Mouse (Mus musculus) CD4-positive naive resting alpha-beta T cell, adult 57 days (primary cell): ENCODE results near the gene Platr25. TPM values are rescaled to one million over a fixed set of nuclear protein-coding genes. Genes with fewer than 3 reads are reported as not detected.

Source experiments
- total RNA-seq: library from RNA; stranded (reverse); gene quantifications from one replicate; pipeline ENCODE4 v1.2.4, GENCODE M21; 2023

The Platr25 gene
- 8.9 TPM for total RNA-seq

GRCm38 (mm10) chr13:62760432-62761415, at the start of gene Platr25:
TSS of gene Platr25 (minus strand) at chr13:62760709.

GRCm38 (mm10) chr13:62785199-62786134, 25.0 kb upstream of the Platr25 start, which contains the start of gene Gm5141:
TSS of gene Gm5141 (minus strand) at chr13:62785808.

GRCm38 (mm10) chr13:62623577-62624276, 136.8 kb downstream of the Platr25 start, which contains the start of gene 6720489N17Rik:
TSS of gene 6720489N17Rik (minus strand) at chr13:62624182.

Other genes starting within 250 kb of the Platr25 start
- gene Zfp935, start 202.2 kb downstream of the Platr25 start, total RNA-seq, result not detected
- 22.0 TPM for gene Zfp934, start 189.5 kb downstream of the Platr25 start, total RNA-seq
- gene 6720489N17Rik, start 136.5 kb downstream of the Platr25 start, total RNA-seq, result 1.9 TPM
- gene Gm5141, start 25.1 kb upstream of the Platr25 start, total RNA-seq, result 2.5 TPM
- not detected for gene Fbp2, start 97.7 kb upstream of the Platr25 start, total RNA-seq
- gene Fbp1, start 127.6 kb upstream of the Platr25 start, total RNA-seq, result not detected
- gene 2010111I01Rik, start 204.2 kb upstream of the Platr25 start, total RNA-seq, result 92.2 TPM